Mouse (Mus musculus) forebrain, embryonic 11.5 days (tissue): ENCODE data around the gene Hdac2. TPM values are rescaled to one million over a fixed set of nuclear protein-coding genes. Genes with fewer than 3 reads are reported as not detected.
A peak's percentile ranks its signal among the peaks of the same experiment; 100 is the strongest.

ENCODE experiments used
- ATAC-seq: fragments of 200-750 bp; cut with Nextera tagmentation; replicated peaks from 2 replicates; pipeline ENCODE4 v1.8.0; 2017; ENCODE audit warnings: moderate TSS enrichment; ENCODE audit not compliant: low FRiP score
- DNase-seq: peaks from one replicate; pipeline ENCODE4 v3.0.0-alpha.2; 2017; ENCODE audit warnings: low spot score
- H3K27ac ChIP-seq: fragments of 300-500 bp; sonication (generic); 2 replicates; pipeline ENCODE4 v1.5.1; 2014; ENCODE audit warnings: low read depth, low read length
- H3K27me3 ChIP-seq: fragments of 300-500 bp; sonication (generic); 2 replicates; pipeline ENCODE4 v1.6.1; 2014; ENCODE audit warnings: mild to moderate bottlenecking, low read length, mixed read lengths; ENCODE audit not compliant: control insufficient read depth, insufficient read depth
- H3K36me3 ChIP-seq: fragments of 300-500 bp; sonication (generic); 2 replicates; pipeline ENCODE4 v1.6.1; 2014; ENCODE audit warnings: mild to moderate bottlenecking, low read length, moderate library complexity, mixed read lengths; ENCODE audit not compliant: control insufficient read depth, insufficient read depth
- H3K4me1 ChIP-seq: fragments of 300-500 bp; sonication (generic); replicated peaks from 2 replicates; pipeline ENCODE4 v1.6.1; 2014; ENCODE audit warnings: low read length, mixed read lengths; ENCODE audit not compliant: control insufficient read depth, insufficient read depth
- H3K4me2 ChIP-seq: fragments of 300-500 bp; sonication (generic); 2 replicates; pipeline ENCODE4 v1.6.1; 2014; ENCODE audit warnings: low read depth, mild to moderate bottlenecking, low read length, moderate library complexity, mixed read lengths; ENCODE audit not compliant: severe bottlenecking
- H3K4me3 ChIP-seq: fragments of 300-500 bp; sonication (generic); 2 replicates; pipeline ENCODE4 v1.5.1; 2014; ENCODE audit warnings: low read depth, low read length
- H3K9ac ChIP-seq: fragments of 300-500 bp; sonication (generic); 2 replicates; pipeline ENCODE4 v1.6.1; 2014; ENCODE audit warnings: low read length
- H3K9me3 ChIP-seq: fragments of 300-500 bp; sonication (generic); 2 replicates; pipeline ENCODE4 v1.6.1; 2016; ENCODE audit warnings: low read length, mixed read lengths; ENCODE audit not compliant: control insufficient read depth
- WGBS: fragments of 180-500 bp; shearing (Covaris S2); extraction: QIAGEN DNeasy Blood & Tissue Kit; methylation state at CpG from one replicate; pipeline ENCODE4 v1.1.7; 2014; 5-methylcytosine and 5-hydroxymethylcytosine counted together
- polyA plus RNA-seq: library from polyadenylated mRNA; unstranded; fragments of >200 nt; fragmentation: Nextera tagmentation; extraction: Ambion mirVana; gene quantifications from 2 replicates; pipeline ENCODE4 v1.2.1, GENCODE M21; 2014

Hdac2 gene
- polyA plus RNA-seq: 403 and 409 TPM in 2 replicates

DNA sequence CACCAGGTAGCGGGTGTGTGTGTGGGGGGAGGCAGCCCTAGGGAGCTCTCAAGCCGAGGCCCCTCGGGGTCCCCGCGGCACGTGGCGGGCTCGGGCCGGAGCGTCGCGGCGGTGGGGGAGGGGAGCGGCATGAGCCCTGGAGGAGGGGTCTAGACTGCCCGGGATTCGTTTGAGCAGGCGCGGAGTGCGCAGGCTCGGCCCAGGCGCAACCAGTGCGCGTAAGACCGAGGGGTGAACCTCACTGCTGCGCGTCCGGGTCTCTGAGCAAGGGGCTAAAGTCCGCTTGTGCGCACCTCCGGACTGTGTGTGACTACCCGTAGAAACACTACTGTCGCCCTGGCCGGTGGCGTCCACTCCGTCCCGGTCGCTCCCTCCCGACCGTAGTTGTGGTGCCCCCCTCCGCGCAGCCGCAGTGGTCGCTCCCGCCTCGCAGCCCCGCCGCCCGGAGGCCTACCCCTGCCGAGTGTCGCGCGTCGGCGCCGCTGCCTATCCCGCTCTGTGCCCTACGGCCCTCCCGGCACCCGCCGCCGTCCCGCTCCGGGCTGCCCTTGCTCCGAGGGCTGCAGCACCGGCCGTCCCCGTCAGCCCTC is at the start of gene Hdac2:
Gene Hdac2, plus strand, starts transcription at position 459 of the 590 bp plus-strand sequence.
- H3K27ac ChIP-seq: peak within 1 kb of the TSS; percentile 97
- DNase-seq: peak; percentile 93
- H3K36me3 ChIP-seq: peaks cover 2% of the 10 kb centered on the region; the same call in 1 of the 2 replicates
- under 1% methylated on average over 54 of the region's 67 CpGs for WGBS
- peaks cover 2% of the 10 kb centered on the region; the same call in 1 of the 2 replicates for H3K27me3 ChIP-seq
- H3K4me2 ChIP-seq: peak within 1 kb of the TSS; percentile 66
- ATAC-seq: peak; percentile 98
- H3K9me3 ChIP-seq: peaks cover 3% of the 10 kb centered on the region; the same call in 1 of the 2 replicates
- H3K9ac ChIP-seq: peak within 1 kb of the TSS; percentile 98
- H3K4me1 ChIP-seq: no peaks in the 10 kb centered on the region
- peak within 1 kb of the TSS; percentile 96 for H3K4me3 ChIP-seq

DNA sequence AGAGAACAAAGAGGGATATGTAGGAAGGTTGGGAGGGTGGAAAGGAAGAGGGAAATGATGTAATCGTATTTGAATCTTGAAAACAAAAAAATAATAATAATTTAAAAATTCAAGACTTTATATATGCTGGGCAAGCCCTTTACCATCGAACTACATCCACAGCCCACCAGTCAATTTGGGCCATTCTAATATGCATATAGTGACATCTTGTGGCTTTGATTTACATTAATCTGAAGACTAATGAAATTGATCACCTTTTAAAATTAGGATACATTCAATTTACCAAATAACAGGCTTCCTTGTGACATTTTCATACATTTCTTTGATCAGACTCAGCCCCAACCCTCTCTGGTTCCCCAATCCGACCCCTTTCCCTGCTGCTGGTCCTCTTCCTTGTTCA is 46.1 kb upstream of the Hdac2 start:
- WGBS: 77% methylated on average over 3 of the region's 3 CpGs
- no peak overlapping the region for H3K4me3 ChIP-seq
- no peak overlapping the region for H3K27ac ChIP-seq
- H3K4me2 ChIP-seq: no peak overlapping the region
- H3K27me3 ChIP-seq: no peaks in the 10 kb centered on the region
- no peaks in the 10 kb centered on the region for H3K36me3 ChIP-seq
- no peaks in the 10 kb centered on the region for H3K9me3 ChIP-seq
- no peak for DNase-seq
- H3K4me1 ChIP-seq: no peaks in the 10 kb centered on the region
- ATAC-seq: no peak
- no peak overlapping the region for H3K9ac ChIP-seq

DNA sequence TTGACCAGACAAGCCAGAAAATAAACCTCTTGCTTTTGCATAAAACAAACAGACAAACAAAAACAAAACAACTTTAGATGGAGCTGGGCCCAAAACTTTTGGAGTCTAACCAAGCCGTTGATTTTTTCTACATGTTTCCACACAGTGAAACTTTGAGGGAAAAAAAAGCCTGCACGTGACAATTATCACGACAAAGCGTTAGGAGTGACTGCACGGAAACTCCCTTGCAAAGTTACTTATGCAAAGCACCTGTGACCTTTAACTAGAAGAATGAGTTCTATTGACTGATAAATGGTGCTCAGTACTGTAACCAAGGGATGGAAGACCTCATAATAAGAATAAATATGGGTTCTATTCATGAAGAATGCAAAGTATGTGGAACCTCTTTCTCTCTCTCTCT is 38.5 kb upstream of the Hdac2 start:
- DNase-seq: no peak
- H3K4me2 ChIP-seq: no peak overlapping the region
- WGBS: 86% methylated on average over 5 of the region's 5 CpGs

DNA sequence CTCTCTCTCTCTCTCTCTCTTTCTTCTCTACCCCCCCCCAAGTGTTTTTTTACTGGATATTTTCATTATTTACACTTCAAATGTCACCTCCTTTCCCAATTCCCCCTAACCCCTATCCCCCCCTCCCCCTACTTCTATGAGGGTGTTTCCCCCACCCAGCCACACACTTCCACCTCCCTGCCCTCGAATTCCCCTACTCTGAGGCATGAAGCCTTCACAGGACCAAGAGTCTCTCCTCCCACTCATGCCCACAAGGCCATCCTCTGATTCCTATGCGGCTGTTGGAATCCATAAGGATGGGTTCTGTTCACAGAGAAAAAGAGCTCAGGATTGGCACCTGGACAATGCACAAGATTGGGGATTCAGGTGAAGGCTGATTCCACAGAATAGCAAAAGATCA is 38.1 kb upstream of the Hdac2 start:
- DNase-seq: no peak
- Histone ChIP-seq H3K36me3 (no peaks in the 10 kb centered on the region), H3K4me2 (no peak overlapping the region), H3K9ac (no peak overlapping the region), H3K27ac (no peak overlapping the region), H3K4me3 (no peak overlapping the region), H3K9me3 (no peaks in the 10 kb centered on the region), H3K27me3 (no peaks in the 10 kb centered on the region), H3K4me1 (no peaks in the 10 kb centered on the region)
- WGBS: 77% methylated on average over 2 of the region's 2 CpGs
- ATAC-seq: no peak

More for the DNA sequence above, 38.5 kb upstream of the Hdac2 start:
- Histone ChIP-seq H3K9me3 (no peaks in the 10 kb centered on the region), H3K27ac (no peak overlapping the region), H3K27me3 (no peaks in the 10 kb centered on the region), H3K36me3 (no peaks in the 10 kb centered on the region), H3K4me1 (no peaks in the 10 kb centered on the region), H3K9ac (no peak overlapping the region), H3K4me3 (no peak overlapping the region)
- no peak for ATAC-seq

DNA sequence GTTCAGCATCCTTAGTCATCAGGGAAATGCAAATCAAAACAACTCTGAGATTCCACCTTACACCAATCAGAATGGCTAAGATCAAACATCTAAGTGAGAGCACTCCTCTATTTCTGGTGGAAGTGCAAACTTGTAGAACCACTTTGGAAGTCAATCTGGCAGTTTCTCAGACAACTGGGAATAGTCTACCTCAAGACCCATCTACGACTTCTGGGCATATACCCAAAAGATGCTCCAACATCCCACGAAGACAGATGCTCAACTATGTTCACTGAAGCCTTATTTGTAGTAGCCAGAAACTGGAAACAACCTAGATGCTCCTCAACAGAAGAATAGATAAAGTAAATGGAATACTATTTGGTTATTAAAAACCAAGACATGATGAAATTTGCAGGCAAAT is 22.6 kb upstream of the Hdac2 start:
- Histone ChIP-seq H3K4me2 (no peak overlapping the region), H3K27me3 (no peaks in the 10 kb centered on the region), H3K4me3 (no peak overlapping the region), H3K9me3 (no peaks in the 10 kb centered on the region), H3K4me1 (no peaks in the 10 kb centered on the region), H3K36me3 (no peaks in the 10 kb centered on the region), H3K27ac (no peak overlapping the region), H3K9ac (no peak overlapping the region)
- no peak for DNase-seq
- no peak for ATAC-seq
- WGBS: 80% methylated on average over 2 of the region's 2 CpGs

DNA sequence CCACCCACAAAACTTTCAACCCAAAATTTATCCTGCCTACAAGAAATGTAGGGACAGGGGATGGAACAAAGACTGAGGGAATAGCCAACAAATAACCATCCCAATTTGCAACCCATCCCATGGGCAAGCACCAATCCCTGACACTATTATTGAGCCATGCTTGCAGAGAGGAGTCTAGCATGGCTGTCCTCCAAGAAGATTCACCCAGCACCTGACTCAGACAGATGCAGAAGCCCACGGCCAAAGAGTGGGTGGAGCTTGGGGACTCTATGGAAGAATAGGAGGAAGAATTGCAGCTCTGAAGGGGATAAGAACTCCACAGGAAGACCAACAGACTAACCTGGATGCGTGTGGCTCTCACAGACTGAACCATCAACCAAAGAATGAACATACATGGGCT is 21.7 kb upstream of the Hdac2 start:
- WGBS: 79% methylated on average over 2 of the region's 2 CpGs
- H3K4me1 ChIP-seq: no peaks in the 10 kb centered on the region
- H3K4me2 ChIP-seq: no peak overlapping the region

DNA sequence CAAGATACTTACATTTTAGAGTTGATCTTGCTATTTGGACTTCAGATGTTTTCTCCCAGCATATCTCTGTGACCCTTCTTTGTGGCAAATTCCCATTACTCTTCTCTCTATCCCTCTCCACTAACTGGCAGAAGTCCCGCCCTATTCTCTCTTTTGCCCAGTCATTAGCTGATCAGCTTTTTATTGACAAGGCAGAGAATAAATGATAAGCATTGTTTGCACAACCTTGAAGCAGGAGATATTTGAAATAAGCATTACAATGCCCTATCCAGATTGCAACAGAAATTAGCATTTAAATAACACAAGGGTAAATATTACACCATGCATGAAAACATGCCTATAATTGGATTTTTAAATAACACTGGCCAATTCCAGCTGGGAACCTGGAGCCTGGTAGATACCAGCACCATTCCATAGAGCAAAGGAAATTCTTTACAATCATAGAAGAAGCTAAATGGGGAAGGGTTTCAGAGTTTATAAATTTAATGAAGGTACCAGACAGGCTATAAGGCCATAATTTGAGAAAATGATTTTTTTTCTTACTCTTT is 14.7 kb upstream of the Hdac2 start:
- no peak overlapping the region for H3K9ac ChIP-seq
- H3K4me2 ChIP-seq: no peak overlapping the region
- WGBS: 96% methylated on average over 1 of the region's 1 CpGs
- no peak overlapping the region for H3K27ac ChIP-seq
- H3K27me3 ChIP-seq: no peaks in the 10 kb centered on the region
- H3K4me1 ChIP-seq: no peaks in the 10 kb centered on the region
- no peak for ATAC-seq
- H3K4me3 ChIP-seq: no peak overlapping the region
- no peaks in the 10 kb centered on the region for H3K9me3 ChIP-seq
- H3K36me3 ChIP-seq: no peaks in the 10 kb centered on the region
- no peak for DNase-seq

More for the DNA sequence above, 21.7 kb upstream of the Hdac2 start:
- H3K9me3 ChIP-seq: no peaks in the 10 kb centered on the region
- no peak for ATAC-seq
- H3K27me3 ChIP-seq: no peaks in the 10 kb centered on the region
- no peaks in the 10 kb centered on the region for H3K36me3 ChIP-seq
- H3K27ac ChIP-seq: no peak overlapping the region
- H3K9ac ChIP-seq: no peak overlapping the region
- no peak overlapping the region for H3K4me3 ChIP-seq
- DNase-seq: no peak

DNA sequence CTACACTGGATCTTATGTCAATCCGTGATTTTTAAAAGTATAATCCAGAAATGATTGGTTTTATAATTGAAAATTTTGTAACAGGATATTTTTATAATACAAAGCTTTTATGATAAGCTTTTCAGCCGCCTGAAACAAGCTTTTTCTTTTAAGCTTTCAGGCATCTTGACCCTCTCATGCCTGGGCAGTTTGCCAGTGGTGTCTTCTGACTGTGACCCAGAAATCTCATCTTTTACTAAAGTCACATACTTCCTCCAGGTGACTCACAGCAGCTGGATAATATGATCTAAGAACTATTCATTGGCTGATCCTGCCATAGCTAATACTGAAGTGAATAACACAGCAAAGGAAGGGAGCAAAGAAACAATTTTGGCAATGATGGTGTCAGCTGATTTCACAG is 9.9 kb upstream of the Hdac2 start:
- DNase-seq: no peak
- no peaks in the 10 kb centered on the region for H3K4me1 ChIP-seq
- no peak overlapping the region for H3K4me2 ChIP-seq
- no peaks in the 10 kb centered on the region for H3K36me3 ChIP-seq
- H3K9ac ChIP-seq: no peak overlapping the region
- H3K9me3 ChIP-seq: no peaks in the 10 kb centered on the region
- ATAC-seq: no peak
- no peaks in the 10 kb centered on the region for H3K27me3 ChIP-seq
- no peak overlapping the region for H3K27ac ChIP-seq
- WGBS: 77% methylated on average over 2 of the region's 2 CpGs
- no peak overlapping the region for H3K4me3 ChIP-seq
